Mouse (Mus musculus): Measurements from ENCODE around the gene Bnc2. TPM values are rescaled to one million over a fixed set of nuclear protein-coding genes. Genes with fewer than 3 reads are reported as not detected.

The Bnc2 gene
- polyA plus RNA-seq, 2 experiments = 24.3 to 25.7 TPM

GRCm38 (mm10) chr4:84232346-84232745 lies 442.7 kb downstream of the Bnc2 start:
- Histone ChIP-seq H3K9me3 (ENCODE audit: control insufficient read depth, low read length) (no peaks in the 10 kb centered on the region), H3K4me2 (replicated peaks; ENCODE audit: low read depth, low read length, severe bottlenecking) (no peak overlapping the region), H3K27ac (replicated peaks; ENCODE audit: low read depth, low read length) (no peak overlapping the region), H3K27me3 (ENCODE audit: control insufficient read depth, insufficient read depth, low read length) (no peaks in the 10 kb centered on the region), H3K36me3 (ENCODE audit: control insufficient read depth, insufficient read depth, low read length) (no peaks in the 10 kb centered on the region), H3K4me1 (ENCODE audit: control insufficient read depth, insufficient read depth, low read length) (no peaks in the 10 kb centered on the region), H3K4me3 (replicated peaks; ENCODE audit: low read length) (no peak overlapping the region), H3K9ac (ENCODE audit: low read depth, low read length, severe bottlenecking) (no peak overlapping the region)
- ATAC-seq (ENCODE audit: low FRiP score, low read depth) = no peak
- WGBS = 37% methylated on average over 7 of the region's 7 CpGs
- no peak for TF ChIP-seq POLR2A (IDR thresholded peaks at IDR 0.05; ENCODE audit: borderline replicate concordance, extremely low read depth, insufficient read depth, insufficient read length)
- DNase-seq (ENCODE audit: low spot score) = no peak

DNA sequence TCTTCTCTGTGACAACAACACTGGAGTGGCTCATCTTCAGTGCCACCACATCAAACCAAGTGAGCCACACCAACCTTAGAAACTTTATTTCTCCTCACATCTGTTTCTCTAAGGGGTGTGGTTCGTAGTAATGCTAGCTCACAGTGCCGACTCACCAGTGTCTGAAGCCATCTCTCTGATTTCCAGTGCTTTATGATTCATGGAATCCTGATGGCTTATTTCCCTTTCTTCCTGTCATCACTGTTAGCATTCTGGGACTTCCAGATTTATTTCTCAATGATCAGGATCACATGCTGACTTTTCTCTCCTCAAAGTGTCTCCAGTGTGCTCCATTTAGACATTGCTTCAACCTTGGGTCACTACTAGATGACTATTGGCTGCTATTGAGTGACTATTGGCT lies 443.8 kb downstream of the Bnc2 start:
- Histone ChIP-seq H3K4me2 (replicated peaks; ENCODE audit: low read depth, low read length, severe bottlenecking) (no peak overlapping the region), H3K36me3 (ENCODE audit: control insufficient read depth, insufficient read depth, low read length) (no peaks in the 10 kb centered on the region), H3K4me1 (ENCODE audit: control insufficient read depth, insufficient read depth, low read length) (no peaks in the 10 kb centered on the region), H3K27ac (replicated peaks; ENCODE audit: low read depth, low read length) (no peak overlapping the region), H3K4me3 (replicated peaks; ENCODE audit: low read length) (no peak overlapping the region), H3K9ac (ENCODE audit: low read depth, low read length, severe bottlenecking) (no peak overlapping the region), H3K27me3 (ENCODE audit: control insufficient read depth, insufficient read depth, low read length) (no peaks in the 10 kb centered on the region), H3K9me3 (ENCODE audit: control insufficient read depth, low read length) (no peaks in the 10 kb centered on the region)
- no peak for DNase-seq (ENCODE audit: low spot score)
- no peak for ATAC-seq (ENCODE audit: low FRiP score, low read depth)
- 86% methylated on average over 2 of the region's 2 CpGs for WGBS
- no peak for TF ChIP-seq POLR2A (IDR thresholded peaks at IDR 0.05; ENCODE audit: borderline replicate concordance, extremely low read depth, insufficient read depth, insufficient read length)

DNA sequence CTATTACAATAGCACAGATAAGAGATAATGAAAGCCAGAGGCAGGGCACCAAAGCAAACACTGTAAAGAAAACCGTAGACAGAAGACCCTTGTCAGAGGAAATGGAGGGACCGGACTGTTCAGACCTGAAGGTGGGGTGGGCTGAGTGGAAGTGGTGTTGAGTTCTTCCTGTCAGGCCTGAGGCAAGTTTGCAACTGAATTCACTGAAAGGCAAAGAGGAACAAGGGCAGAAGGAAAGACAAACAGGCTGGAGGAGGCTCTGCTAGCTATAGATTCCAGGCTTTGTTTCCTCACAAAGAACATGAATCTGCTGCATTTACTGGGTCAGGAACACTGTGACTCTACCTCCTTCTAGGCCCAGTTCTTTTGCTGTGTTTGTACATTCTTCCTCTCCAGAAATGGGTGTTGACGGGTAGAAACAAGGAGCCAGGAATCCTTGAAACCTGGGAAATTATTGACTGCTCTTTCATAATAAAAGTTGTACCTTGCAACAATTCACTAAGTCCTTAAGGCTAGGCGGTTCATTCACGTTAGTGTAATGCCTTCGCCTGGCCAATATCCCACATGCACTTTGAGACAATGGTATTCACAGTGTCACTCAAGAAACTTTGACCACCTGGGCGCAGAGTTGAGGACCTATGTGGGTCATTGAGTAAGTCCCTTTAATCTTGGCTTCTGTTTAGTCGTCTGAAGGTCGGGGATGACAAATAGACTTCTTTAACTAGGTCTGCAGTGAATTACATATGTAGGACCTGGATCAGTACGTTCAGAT lies 445.7 kb downstream of the Bnc2 start:
- Histone ChIP-seq H3K9me3 (ENCODE audit: control insufficient read depth, low read length) (no peaks in the 10 kb centered on the region), H3K4me3 (replicated peaks; ENCODE audit: low read length) (no peak overlapping the region), H3K4me2 (replicated peaks; ENCODE audit: low read depth, low read length, severe bottlenecking) (no peak overlapping the region), H3K4me1 (ENCODE audit: control insufficient read depth, insufficient read depth, low read length) (no peaks in the 10 kb centered on the region), H3K27me3 (ENCODE audit: control insufficient read depth, insufficient read depth, low read length) (no peaks in the 10 kb centered on the region), H3K36me3 (ENCODE audit: control insufficient read depth, insufficient read depth, low read length) (no peaks in the 10 kb centered on the region), H3K27ac (replicated peaks; ENCODE audit: low read depth, low read length) (no peak overlapping the region), H3K9ac (ENCODE audit: low read depth, low read length, severe bottlenecking) (no peak overlapping the region)
- no peak for DNase-seq (ENCODE audit: low spot score)
- WGBS = 76% methylated on average over 10 of the region's 10 CpGs
- TF ChIP-seq POLR2A (IDR thresholded peaks at IDR 0.05; ENCODE audit: borderline replicate concordance, extremely low read depth, insufficient read depth, insufficient read length) = no peak
- ATAC-seq (ENCODE audit: low FRiP score, low read depth) = no peak

DNA sequence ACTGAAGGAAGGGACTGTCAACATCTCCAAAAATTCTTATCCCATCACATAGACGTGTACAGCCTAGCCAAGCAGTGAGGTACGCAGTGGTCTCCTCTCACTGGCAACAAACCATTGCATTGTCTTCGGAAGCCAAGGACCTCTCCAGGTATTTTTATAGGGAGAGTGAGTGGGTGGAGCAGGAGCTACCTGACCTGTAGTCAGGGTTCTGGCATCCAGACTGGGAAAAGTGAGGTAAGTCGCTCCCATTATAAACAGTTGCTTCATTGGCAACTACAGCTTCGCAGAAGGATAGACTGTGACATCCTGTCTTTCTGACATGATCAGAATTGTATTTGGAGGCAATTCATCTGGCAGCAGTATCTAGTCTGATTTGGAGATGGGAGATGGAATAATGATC lies 446.5 kb downstream of the Bnc2 start:
- Histone ChIP-seq H3K4me2 (replicated peaks; ENCODE audit: low read depth, low read length, severe bottlenecking) (no peak overlapping the region), H3K27me3 (ENCODE audit: control insufficient read depth, insufficient read depth, low read length) (no peaks in the 10 kb centered on the region), H3K9ac (ENCODE audit: low read depth, low read length, severe bottlenecking) (no peak overlapping the region), H3K36me3 (ENCODE audit: control insufficient read depth, insufficient read depth, low read length) (no peaks in the 10 kb centered on the region), H3K27ac (replicated peaks; ENCODE audit: low read depth, low read length) (no peak overlapping the region), H3K4me3 (replicated peaks; ENCODE audit: low read length) (no peak overlapping the region), H3K9me3 (ENCODE audit: control insufficient read depth, low read length) (no peaks in the 10 kb centered on the region), H3K4me1 (ENCODE audit: control insufficient read depth, insufficient read depth, low read length) (no peaks in the 10 kb centered on the region)
- TF ChIP-seq POLR2A (IDR thresholded peaks at IDR 0.05; ENCODE audit: borderline replicate concordance, extremely low read depth, insufficient read depth, insufficient read length) = no peak
- 88% methylated on average over 5 of the region's 5 CpGs for WGBS
- no peak for ATAC-seq (ENCODE audit: low FRiP score, low read depth)
- no peak for DNase-seq (ENCODE audit: low spot score)

Other genes with a start within 250 kb of the Bnc2 start
- 19.4 and 21.0 TPM in 2 replicates for gene Cntln, start 209.0 kb upstream of the Bnc2 start, polyA plus RNA-seq (2012; rRNA removed)
- gene Cntln, start 209.0 kb upstream of the Bnc2 start, polyA plus RNA-seq (2014; fragmentation: Nextera tagmentation; extraction: Ambion mirVana) = 15.1 and 16.0 TPM in 2 replicates

Data from limb, embryonic 14.5 days (tissue).